Mouse (Mus musculus): ENCODE data around the gene Cpa4. TPM values are rescaled to one million over a fixed set of nuclear protein-coding genes. Genes with fewer than 3 reads are reported as not detected.
A peak's percentile ranks its signal among the peaks of the same experiment; 100 is the strongest.

Cpa4 gene
- polyA plus RNA-seq (2015; fragmentation: Nextera tagmentation; extraction: Ambion mirVana): 1.3 and 1.7 TPM in 2 replicates

- ATAC-seq (replicated peaks; ENCODE audit: extremely low read depth, insufficient read depth, low FRiP score): no peak
- H3K4me3 ChIP-seq (ENCODE audit: low read length): no peak within 1 kb of the TSS
- H3K4me2 ChIP-seq (ENCODE audit: low read depth, low read length): no peak within 1 kb of the TSS
- no peaks in the 10 kb centered on the region for H3K36me3 ChIP-seq (ENCODE audit: control insufficient read depth, insufficient read depth)
- H3K27me3 ChIP-seq (ENCODE audit: control insufficient read depth, insufficient read depth, low read length): no peaks in the 10 kb centered on the region
- no peak within 1 kb of the TSS for H3K9ac ChIP-seq (ENCODE audit: low read length)
- no peak within 1 kb of the TSS for H3K27ac ChIP-seq (ENCODE audit: low read length)
- WGBS: 62% methylated on average over 5 of the region's 5 CpGs
- peaks cover 27% of the 10 kb centered on the region for H3K4me1 ChIP-seq (ENCODE audit: control insufficient read depth, insufficient read depth, low read length)
- no peaks in the 10 kb centered on the region for H3K9me3 ChIP-seq (replicated peaks; ENCODE audit: control insufficient read depth, low read length)
Measured at GRCm38 (mm10) chr6:30568069-30568468, at the start of gene Cpa4. Cpa4 (plus strand) TSS chr6:30568369.

GRCm38 (mm10) chr6:30520400-30520799, 47.8 kb upstream of the Cpa4 start:
- H3K4me1 ChIP-seq (ENCODE audit: control insufficient read depth, insufficient read depth, low read length): peaks cover 7% of the 10 kb centered on the region
- no peak for ATAC-seq (replicated peaks; ENCODE audit: extremely low read depth, insufficient read depth, low FRiP score)
- no peak overlapping the region for H3K9ac ChIP-seq (ENCODE audit: low read length)
- H3K4me3 ChIP-seq (ENCODE audit: low read length): no peak overlapping the region
- WGBS: 63% methylated on average over 11 of the region's 11 CpGs
- no peak overlapping the region for H3K4me2 ChIP-seq (ENCODE audit: low read depth, low read length)
- H3K27me3 ChIP-seq (ENCODE audit: control insufficient read depth, insufficient read depth, low read length): no peaks in the 10 kb centered on the region
- no peak overlapping the region for H3K27ac ChIP-seq (ENCODE audit: low read length)
- no peaks in the 10 kb centered on the region for H3K9me3 ChIP-seq (replicated peaks; ENCODE audit: control insufficient read depth, low read length)
- H3K36me3 ChIP-seq (ENCODE audit: control insufficient read depth, insufficient read depth): no peaks in the 10 kb centered on the region

DNA sequence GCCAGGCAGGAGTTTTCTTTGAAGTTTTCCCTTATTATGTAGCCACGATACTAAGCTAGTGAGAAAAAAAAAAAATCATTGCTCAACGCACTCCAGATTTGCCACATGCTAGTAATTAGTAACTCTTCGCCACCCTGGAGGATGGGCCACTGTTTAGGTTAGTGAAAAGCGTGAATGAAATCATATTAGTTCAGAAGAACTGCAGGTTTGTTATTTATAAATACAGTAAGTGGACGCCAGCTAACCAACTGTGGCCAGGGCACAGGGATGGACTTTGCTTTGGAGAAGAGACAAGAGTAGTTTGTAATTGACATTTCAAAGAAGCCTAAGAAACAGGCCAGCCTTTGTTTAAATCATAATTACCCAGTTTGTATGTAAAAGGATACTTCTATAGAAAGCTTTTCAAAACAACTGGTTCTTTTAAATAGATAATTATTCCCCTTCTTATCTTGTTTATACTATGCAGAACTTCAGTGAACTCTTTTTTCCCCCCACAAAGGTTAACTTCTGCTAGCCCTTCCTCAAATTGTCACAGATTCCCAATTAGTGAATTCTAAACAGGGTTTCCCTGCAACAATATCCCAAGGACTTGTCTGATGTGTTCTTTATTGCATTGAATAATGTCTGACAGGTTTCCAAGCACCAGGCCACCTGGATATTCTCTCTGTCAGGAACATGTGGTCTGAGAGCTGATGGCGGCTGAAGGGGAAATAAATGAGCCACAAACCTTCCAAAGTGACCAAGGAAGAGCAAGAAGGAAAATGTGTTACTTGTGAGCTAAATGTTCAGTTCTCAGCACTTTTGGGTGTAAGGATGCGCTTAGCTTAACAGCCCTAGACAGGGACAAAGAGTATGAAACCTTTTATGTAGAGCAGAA, 42.5 kb upstream of the Cpa4 start:
- H3K36me3 ChIP-seq (ENCODE audit: control insufficient read depth, insufficient read depth): no peaks in the 10 kb centered on the region
- no peak for ATAC-seq (replicated peaks; ENCODE audit: extremely low read depth, insufficient read depth, low FRiP score)
- H3K4me3 ChIP-seq (ENCODE audit: low read length): no peak overlapping the region
- peaks cover 41% of the 10 kb centered on the region for H3K4me1 ChIP-seq (ENCODE audit: control insufficient read depth, insufficient read depth, low read length)
- H3K27me3 ChIP-seq (ENCODE audit: control insufficient read depth, insufficient read depth, low read length): no peaks in the 10 kb centered on the region
- H3K27ac ChIP-seq (ENCODE audit: low read length): peak overlapping the region; percentile 77
- no peaks in the 10 kb centered on the region for H3K9me3 ChIP-seq (replicated peaks; ENCODE audit: control insufficient read depth, low read length)
- H3K9ac ChIP-seq (ENCODE audit: low read length): 0 out of 2 replicates have a peak overlapping the region, but pooled peaks have one; percentile 4
- no peak overlapping the region; the same call in 1 of the 2 replicates for H3K4me2 ChIP-seq (ENCODE audit: low read depth, low read length)
- 49% methylated on average over 7 of the region's 7 CpGs for WGBS

- peak overlapping the region; percentile 4; the same call in 1 of the 2 replicates for H3K4me2 ChIP-seq (ENCODE audit: low read depth, low read length)
- H3K27ac ChIP-seq (ENCODE audit: low read length): peak overlapping the region; percentile 71
- ATAC-seq (replicated peaks; ENCODE audit: extremely low read depth, insufficient read depth, low FRiP score): peak; percentile 38
- no peaks in the 10 kb centered on the region for H3K36me3 ChIP-seq (ENCODE audit: control insufficient read depth, insufficient read depth)
- peaks cover 41% of the 10 kb centered on the region for H3K4me1 ChIP-seq (ENCODE audit: control insufficient read depth, insufficient read depth, low read length)
- H3K9me3 ChIP-seq (replicated peaks; ENCODE audit: control insufficient read depth, low read length): no peaks in the 10 kb centered on the region
- H3K4me3 ChIP-seq (ENCODE audit: low read length): no peak overlapping the region
- H3K9ac ChIP-seq (ENCODE audit: low read length): peak overlapping the region; percentile 51
- no peaks in the 10 kb centered on the region for H3K27me3 ChIP-seq (ENCODE audit: control insufficient read depth, insufficient read depth, low read length)
- 26% methylated on average over 19 of the region's 19 CpGs for WGBS
Measured at GRCm38 (mm10) chr6:30526586-30527515, 41.3 kb upstream of the Cpa4 start.

GRCm38 (mm10) chr6:30528800-30529199, 39.4 kb upstream of the Cpa4 start:
- H3K4me2 ChIP-seq (ENCODE audit: low read depth, low read length): no peak overlapping the region
- no peaks in the 10 kb centered on the region for H3K9me3 ChIP-seq (replicated peaks; ENCODE audit: control insufficient read depth, low read length)
- no peak overlapping the region for H3K9ac ChIP-seq (ENCODE audit: low read length)
- H3K27me3 ChIP-seq (ENCODE audit: control insufficient read depth, insufficient read depth, low read length): no peaks in the 10 kb centered on the region
- no peak overlapping the region for H3K4me3 ChIP-seq (ENCODE audit: low read length)
- WGBS: 12% methylated on average over 6 of the region's 6 CpGs
- H3K4me1 ChIP-seq (ENCODE audit: control insufficient read depth, insufficient read depth, low read length): peaks cover 41% of the 10 kb centered on the region
- H3K36me3 ChIP-seq (ENCODE audit: control insufficient read depth, insufficient read depth): no peaks in the 10 kb centered on the region
- peak; percentile 75 for ATAC-seq (replicated peaks; ENCODE audit: extremely low read depth, insufficient read depth, low FRiP score)
- H3K27ac ChIP-seq (ENCODE audit: low read length): peak overlapping the region; percentile 78

DNA sequence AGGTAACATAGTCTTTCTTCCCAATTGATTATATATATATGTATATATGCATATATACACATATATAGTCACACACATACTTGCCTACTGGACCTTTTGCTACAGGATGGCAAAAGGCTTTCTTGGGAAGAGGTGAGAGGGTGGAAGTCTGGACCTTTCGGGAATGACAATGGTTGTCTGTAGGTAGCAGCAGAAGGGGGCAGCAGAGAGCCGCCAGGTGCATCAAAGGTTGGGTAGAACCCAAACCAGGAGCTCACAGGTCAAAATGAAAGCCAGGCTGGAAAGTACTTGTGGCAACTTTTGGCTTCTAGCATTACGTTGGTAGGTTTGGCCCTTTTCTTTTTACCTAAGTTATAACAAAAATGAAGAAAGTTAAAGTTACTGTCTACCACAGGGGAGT, 32.8 kb upstream of the Cpa4 start:
- H3K27me3 ChIP-seq (ENCODE audit: control insufficient read depth, insufficient read depth, low read length): no peaks in the 10 kb centered on the region
- no peak overlapping the region for H3K27ac ChIP-seq (ENCODE audit: low read length)
- H3K9ac ChIP-seq (ENCODE audit: low read length): no peak overlapping the region
- no peaks in the 10 kb centered on the region for H3K36me3 ChIP-seq (ENCODE audit: control insufficient read depth, insufficient read depth)
- WGBS: 57% methylated on average over 3 of the region's 3 CpGs
- 0 out of 2 replicates have a peak, but pooled peaks have one; percentile 10 for ATAC-seq (replicated peaks; ENCODE audit: extremely low read depth, insufficient read depth, low FRiP score)
- 0 out of 2 replicates have a peak, but pooled peaks cover 3% of the 10 kb centered on the region for H3K9me3 ChIP-seq (replicated peaks; ENCODE audit: control insufficient read depth, low read length)
- H3K4me3 ChIP-seq (ENCODE audit: low read length): no peak overlapping the region
- no peak overlapping the region for H3K4me2 ChIP-seq (ENCODE audit: low read depth, low read length)
- peaks cover 3% of the 10 kb centered on the region; the same call in 1 of the 2 replicates for H3K4me1 ChIP-seq (ENCODE audit: control insufficient read depth, insufficient read depth, low read length)

- WGBS: 73% methylated on average over 10 of the region's 10 CpGs
- no peak for ATAC-seq (replicated peaks; ENCODE audit: extremely low read depth, insufficient read depth, low FRiP score)
- Histone ChIP-seq H3K4me1 (ENCODE audit: control insufficient read depth, insufficient read depth, low read length) (peaks cover 6% of the 10 kb centered on the region), H3K9me3 (replicated peaks; ENCODE audit: control insufficient read depth, low read length) (0 out of 2 replicates have a peak, but pooled peaks cover 3% of the 10 kb centered on the region), H3K4me3 (ENCODE audit: low read length) (no peak overlapping the region), H3K9ac (ENCODE audit: low read length) (no peak overlapping the region), H3K36me3 (ENCODE audit: control insufficient read depth, insufficient read depth) (no peaks in the 10 kb centered on the region), H3K4me2 (ENCODE audit: low read depth, low read length) (no peak overlapping the region), H3K27me3 (ENCODE audit: control insufficient read depth, insufficient read depth, low read length) (no peaks in the 10 kb centered on the region), H3K27ac (ENCODE audit: low read length) (no peak overlapping the region)
Measured at GRCm38 (mm10) chr6:30538240-30538639, 29.9 kb upstream of the Cpa4 start.

DNA sequence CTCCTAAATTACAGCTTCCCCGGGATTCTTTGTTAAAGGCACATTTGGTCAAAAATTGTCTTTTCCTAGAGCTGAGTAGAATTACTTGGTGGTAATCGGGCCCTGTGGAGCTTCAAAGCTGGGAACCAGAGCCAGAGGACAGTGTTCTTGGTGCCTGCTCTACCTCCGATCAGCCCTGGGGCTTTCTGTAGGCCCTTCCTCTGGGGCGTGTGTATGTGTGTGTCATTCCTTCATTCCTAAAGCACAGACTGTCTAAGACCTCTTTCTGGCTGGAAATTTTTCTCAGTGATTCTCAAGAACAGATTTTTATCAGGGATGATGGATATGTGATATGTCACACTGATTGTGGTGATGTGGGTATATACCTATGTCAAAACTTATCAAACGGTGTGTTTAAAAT, 29.4 kb upstream of the Cpa4 start:
- Histone ChIP-seq H3K9me3 (replicated peaks; ENCODE audit: control insufficient read depth, low read length) (0 out of 2 replicates have a peak, but pooled peaks cover 3% of the 10 kb centered on the region), H3K4me3 (ENCODE audit: low read length) (no peak overlapping the region), H3K4me2 (ENCODE audit: low read depth, low read length) (no peak overlapping the region), H3K27me3 (ENCODE audit: control insufficient read depth, insufficient read depth, low read length) (no peaks in the 10 kb centered on the region), H3K9ac (ENCODE audit: low read length) (no peak overlapping the region), H3K4me1 (ENCODE audit: control insufficient read depth, insufficient read depth, low read length) (peaks cover 9% of the 10 kb centered on the region), H3K27ac (ENCODE audit: low read length) (no peak overlapping the region), H3K36me3 (ENCODE audit: control insufficient read depth, insufficient read depth) (no peaks in the 10 kb centered on the region)
- no peak for ATAC-seq (replicated peaks; ENCODE audit: extremely low read depth, insufficient read depth, low FRiP score)
- 74% methylated on average over 5 of the region's 5 CpGs for WGBS

Data from heart, embryonic 16.5 days (tissue).